Comparison of ENCODE assay signal across 21 mouse cellular contexts in genomic region chr7:122951464-122951863, GRCm38 (mm10). TPM values are rescaled to one million over a fixed set of nuclear protein-coding genes. Genes with fewer than 3 reads are reported as not detected.
A peak's percentile ranks its signal among the peaks of the same experiment; 100 is the strongest.
DNase-seq lines count a peak whose midpoint lies in the region; ATAC-seq and TF ChIP-seq lines count a peak whose summit lies in the region.
"Had no signal": no experiment of that assay in that cellular context is flagged by ENCODE, and none has a peak within 500 bp of the region (broad histone marks: within the 10 kb centered on the region; RNA-seq: fewer than 3 reads in every experiment).

No protein-coding gene starts in this region.

- H3K4me3 ChIP-seq in heart, embryonic 10.5 days: no peak overlapping the region
- H3K4me3 ChIP-seq in heart, embryonic 12.5 days: no peak overlapping the region
- H3K4me3 ChIP-seq in ES-E14 (ENCODE audit: insufficient read depth in 1 of 2, low read depth in 1 of 2, low read length in 2 of 2, poor library complexity in 1 of 2, severe bottlenecking in 1 of 2): no peak overlapping the region
- no peak overlapping the region for H3K4me3 ChIP-seq in embryonic facial prominence, embryonic 10.5 days
- H3K4me3 ChIP-seq: embryonic facial prominence, embryonic 13.5 days; erythroblast, embryonic 14.5 days; forebrain, embryonic 12.5 days; forebrain, embryonic 15.5 days; hindbrain, embryonic 12.5 days; hindbrain, embryonic 15.5 days had no signal

- no peaks in the 10 kb centered on the region for H3K9me3 ChIP-seq in heart, embryonic 10.5 days
- H3K9me3 ChIP-seq in heart, embryonic 12.5 days (replicated peaks): no peaks in the 10 kb centered on the region
- no peaks in the 10 kb centered on the region for H3K9me3 ChIP-seq in ES-E14 (ENCODE audit: control insufficient read depth, insufficient read depth, low read depth, low read length)
- no peaks in the 10 kb centered on the region for H3K9me3 ChIP-seq in embryonic facial prominence, embryonic 10.5 days
- H3K9me3 ChIP-seq: embryonic facial prominence, embryonic 13.5 days; forebrain, embryonic 12.5 days; forebrain, embryonic 15.5 days; hindbrain, embryonic 12.5 days; hindbrain, embryonic 15.5 days had no signal

- no peak for ATAC-seq in heart, embryonic 12.5 days (ENCODE audit: insufficient number of reproducible peaks, low FRiP score)
- ATAC-seq in frontal cortex, adult (ENCODE audit: low TSS enrichment): no peak
- ATAC-seq: CD4-positive, CD25-positive, alpha-beta regulatory T cell, adult 4 months; forebrain, embryonic 15.5 days; intestine, postnatal 0 days had no signal

- in situ Hi-C loops in ES-E14 (cut with MboI; ENCODE audit: low sequenced_read_pairs in 2 of 2, unreplicated experiment in 2 of 2): no loop called here

- H3K4me2 ChIP-seq in heart, embryonic 12.5 days: no peak overlapping the region
- H3K4me2 ChIP-seq: embryonic facial prominence, embryonic 13.5 days; forebrain, embryonic 12.5 days; forebrain, embryonic 15.5 days; hindbrain, embryonic 12.5 days; hindbrain, embryonic 15.5 days had no signal

- H3K27me3 ChIP-seq in heart, embryonic 10.5 days (ENCODE audit: insufficient read depth, poor library complexity, severe bottlenecking): no peaks in the 10 kb centered on the region
- no peaks in the 10 kb centered on the region for H3K27me3 ChIP-seq in heart, embryonic 12.5 days (replicated peaks)
- no peaks in the 10 kb centered on the region for H3K27me3 ChIP-seq in embryonic facial prominence, embryonic 10.5 days (replicated peaks; ENCODE audit: low read depth, poor library complexity, severe bottlenecking)
- H3K27me3 ChIP-seq: embryonic facial prominence, embryonic 13.5 days; forebrain, embryonic 12.5 days; forebrain, embryonic 15.5 days; hindbrain, embryonic 12.5 days; hindbrain, embryonic 15.5 days had no signal

- no peak overlapping the region for H3K9ac ChIP-seq in heart, embryonic 12.5 days
- H3K9ac ChIP-seq in ES-E14 (ENCODE audit: insufficient read depth, low read depth, low read length, poor library complexity, severe bottlenecking): no peak overlapping the region
- H3K9ac ChIP-seq: embryonic facial prominence, embryonic 13.5 days; forebrain, embryonic 12.5 days; forebrain, embryonic 15.5 days; hindbrain, embryonic 12.5 days; hindbrain, embryonic 15.5 days had no signal

- peak; percentile 16 for DNase-seq in adrenal gland, adult 2 months
- no peak for DNase-seq in adrenal gland, adult 8-10 months
- DNase-seq in heart, embryonic 10.5 days (ENCODE audit: low spot score): peak; percentile 52
- DNase-seq in ES-E14 (ENCODE audit: low read depth, low spot score): no peak
- DNase-seq in embryonic facial prominence, embryonic 10.5 days (ENCODE audit: low spot score): peak; percentile 43
- no peak for DNase-seq in natural killer cell, adult 2 months (ENCODE audit: low spot score in 2 of 2)
- DNase-seq: cerebellum, adult 9-10 months; cerebellum, postnatal 14 days; gastrocnemius, postnatal 10 days; gastrocnemius, postnatal 36 days; kidney, adult 2 months had no signal

- H3K36me3 ChIP-seq in heart, embryonic 10.5 days: no peaks in the 10 kb centered on the region
- H3K36me3 ChIP-seq in heart, embryonic 12.5 days: no peaks in the 10 kb centered on the region
- no peaks in the 10 kb centered on the region for H3K36me3 ChIP-seq in ES-E14 (ENCODE audit: control insufficient read depth, insufficient read depth, low read length, poor library complexity, severe bottlenecking)
- H3K36me3 ChIP-seq in embryonic facial prominence, embryonic 10.5 days (replicated peaks): no peaks in the 10 kb centered on the region
- H3K36me3 ChIP-seq: embryonic facial prominence, embryonic 13.5 days; forebrain, embryonic 12.5 days; forebrain, embryonic 15.5 days; hindbrain, embryonic 12.5 days; hindbrain, embryonic 15.5 days had no signal

- H3K27ac ChIP-seq in heart, embryonic 10.5 days: no peak overlapping the region
- no peak overlapping the region for H3K27ac ChIP-seq in heart, embryonic 12.5 days (ENCODE audit: poor library complexity, severe bottlenecking)
- no peak overlapping the region for H3K27ac ChIP-seq in ES-E14 (ENCODE audit: insufficient read depth, low read depth, low read length, poor library complexity, severe bottlenecking)
- H3K27ac ChIP-seq in embryonic facial prominence, embryonic 10.5 days (replicated peaks): no peak overlapping the region
- H3K27ac ChIP-seq: embryonic facial prominence, embryonic 13.5 days; forebrain, embryonic 12.5 days; forebrain, embryonic 15.5 days; hindbrain, embryonic 12.5 days; hindbrain, embryonic 15.5 days had no signal

- WGBS in heart, embryonic 10.5 days: 80% methylated on average over 4 of the region's 4 CpGs
- 68% methylated on average over 4 of the region's 4 CpGs for WGBS in heart, embryonic 12.5 days
- 66% methylated on average over 4 of the region's 4 CpGs for WGBS in embryonic facial prominence, embryonic 10.5 days

- peaks cover 4% of the 10 kb centered on the region; the same call in 1 of the 2 replicates for H3K4me1 ChIP-seq in heart, embryonic 10.5 days
- H3K4me1 ChIP-seq in heart, embryonic 12.5 days (replicated peaks): no peaks in the 10 kb centered on the region
- H3K4me1 ChIP-seq in ES-E14 (ENCODE audit: control insufficient read depth in 2 of 2, insufficient read depth in 2 of 2, low read length in 2 of 2, poor library complexity in 1 of 2): peaks cover 0 to 2% of the 10 kb centered on the region in 2 experiments; a peak in 1 of 4 replicates
- peaks cover 11% of the 10 kb centered on the region for H3K4me1 ChIP-seq in embryonic facial prominence, embryonic 10.5 days
- H3K4me1 ChIP-seq: forebrain, embryonic 12.5 days; forebrain, embryonic 15.5 days; hindbrain, embryonic 15.5 days had no signal

TF ChIP-seq in ES-E14, 5 proteins besides CTCF, POLR2A, EP300 and RAD21:
- TF ChIP-seq ZNF384 (IDR thresholded peaks at IDR 0.05; ENCODE audit: low read depth, low read length) (no peak), MAFK (IDR thresholded peaks at IDR 0.05; ENCODE audit: insufficient read depth, low read depth, low read length) (peak; percentile 50; the same call in 1 of the 2 replicates)

RNA-seq across cellular contexts. Expression of gene Rbbp6, which starts 14.0 kb away (rescaled TPM):
- total RNA-seq in adrenal gland, adult 2 months (2021): 10 to 100 TPM; 43.8 to 82.9 TPM
- 5.5 and 8.0 TPM in 2 replicates for polyA plus RNA-seq in adrenal gland, adult 2 months (2012; rRNA removed)
- total RNA-seq in adrenal gland, adult 8-10 months (2022): 10 to 100 TPM; 51.6 to 74.1 (median 63.1) TPM
- 16.2 and 25.5 TPM in 2 replicates for polyA plus RNA-seq in heart, embryonic 10.5 days (2016; fragmentation: Nextera tagmentation; extraction: Ambion mirVana)
- 23.5 and 24.3 TPM in 2 replicates for polyA plus RNA-seq in heart, embryonic 12.5 days (2016; fragmentation: Nextera tagmentation; extraction: Ambion mirVana)
- 36.8 and 39.8 TPM in 2 replicates for total RNA-seq in ES-E14 (2012; rRNA removed)
- polyA plus RNA-seq in embryonic facial prominence, embryonic 10.5 days (2016; fragmentation: Nextera tagmentation; extraction: Ambion mirVana): 29.3 and 30.6 TPM in 2 replicates

Comparison
In these comparisons a context has a peak if more than half of its experiments do, and no peak if none do; other contexts are left out.
1. DNase-seq: peak in adrenal gland, adult 2 months (single experiment), heart, embryonic 10.5 days (single experiment) and embryonic facial prominence, embryonic 10.5 days (single experiment); none in adrenal gland, adult 8-10 months (single experiment), ES-E14 (single experiment) and natural killer cell, adult 2 months (0 of 2).